Mouse (Mus musculus) midbrain, embryonic 10.5 days (tissue): ENCODE results near the gene Pgam5. TPM values are rescaled to one million over a fixed set of nuclear protein-coding genes. Genes with fewer than 3 reads are reported as not detected.

Experiments used
- DNase-seq: peaks from one replicate; pipeline ENCODE4 v3.0.0-alpha.2; 2017; ENCODE audit warnings: low spot score
- H3K27ac ChIP-seq: fragments of 300-500 bp; sonication (generic); replicated peaks from 2 replicates; pipeline ENCODE4 v1.5.1; 2016; ENCODE audit warnings: mild to moderate bottlenecking
- H3K27me3 ChIP-seq: fragments of 300-500 bp; sonication (generic); 2 replicates; pipeline ENCODE4 v1.6.1; 2016; ENCODE audit warnings: low read depth, mild to moderate bottlenecking; ENCODE audit not compliant: poor library complexity, severe bottlenecking
- H3K36me3 ChIP-seq: fragments of 300-500 bp; sonication (generic); 2 replicates; pipeline ENCODE4 v1.6.1; 2016; ENCODE audit warnings: mild to moderate bottlenecking, moderate library complexity
- H3K4me1 ChIP-seq: fragments of 300-500 bp; sonication (generic); 2 replicates; pipeline ENCODE4 v1.6.1; 2016
- H3K4me3 ChIP-seq: fragments of 300-500 bp; sonication (generic); 2 replicates; pipeline ENCODE4 v1.5.1; 2016; ENCODE audit warnings: mild to moderate bottlenecking, moderate library complexity
- H3K9me3 ChIP-seq: fragments of 300-500 bp; sonication (generic); replicated peaks from 2 replicates; pipeline ENCODE4 v1.6.1; 2016; ENCODE audit warnings: mild to moderate bottlenecking
- WGBS: fragments of 180-500 bp; shearing (Covaris S2); methylation state at CpG from one replicate; pipeline ENCODE4 v1.1.7; 2016; 5-methylcytosine and 5-hydroxymethylcytosine counted together
- polyA plus RNA-seq: library from polyadenylated mRNA; unstranded; fragments of >200 nt; fragmentation: Nextera tagmentation; extraction: Ambion mirVana; gene quantifications from 2 replicates; pipeline ENCODE4 v1.2.1, GENCODE M21; 2016

Gene Pgam5
- polyA plus RNA-seq, 1 experiment from 2014 or later, result 104 TPM

DNA sequence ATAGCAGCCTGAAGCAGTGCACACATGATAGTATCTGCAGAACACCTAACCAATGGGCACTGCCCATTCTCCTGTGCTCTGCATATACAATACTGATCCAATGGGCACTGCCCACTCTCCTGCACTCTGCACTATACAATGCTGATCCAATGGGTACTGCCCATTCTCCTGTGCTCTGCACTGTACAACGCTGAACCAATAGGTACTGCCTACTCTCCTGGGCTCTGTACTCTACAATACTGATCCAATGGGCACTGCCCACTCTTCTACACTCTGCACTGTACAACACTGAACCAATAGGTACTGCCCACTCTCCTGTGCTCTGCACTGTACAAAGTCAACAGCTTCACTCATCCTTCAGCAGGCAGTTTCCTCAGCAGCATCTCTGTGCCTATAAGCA, 7.2 kb upstream of the Pgam5 start:
- no peaks in the 10 kb centered on the region for H3K9me3 ChIP-seq
- no peaks in the 10 kb centered on the region for H3K4me1 ChIP-seq
- no peaks in the 10 kb centered on the region for H3K27me3 ChIP-seq
- H3K4me3 ChIP-seq, result no peak overlapping the region
- no peak overlapping the region for H3K27ac ChIP-seq
- DNase-seq, result no peak
- WGBS, result 90% methylated on average over 1 of the region's 1 CpGs
- no peaks in the 10 kb centered on the region for H3K36me3 ChIP-seq

DNA sequence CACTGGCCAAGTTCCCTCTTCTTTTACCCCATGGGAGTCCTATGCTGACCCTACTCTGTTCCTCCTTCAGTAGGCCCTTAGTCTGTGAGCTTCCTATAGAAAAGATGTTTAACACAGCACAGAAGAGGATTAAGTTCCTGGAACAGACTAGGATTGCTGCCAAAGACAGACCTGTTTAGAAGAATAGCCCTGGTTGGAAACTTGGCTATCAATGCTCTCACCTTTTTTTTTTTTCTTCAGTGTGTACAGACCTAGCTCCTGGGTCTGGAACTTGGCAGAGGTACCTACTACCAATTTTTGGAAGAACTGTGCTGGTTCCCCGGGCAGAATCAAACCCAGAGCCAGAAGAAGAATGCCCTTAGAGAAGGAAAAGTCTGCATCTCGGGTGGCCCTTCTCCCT, 6.7 kb upstream of the Pgam5 start:
- Histone ChIP-seq H3K9me3 (no peaks in the 10 kb centered on the region), H3K4me1 (no peaks in the 10 kb centered on the region), H3K27me3 (no peaks in the 10 kb centered on the region), H3K27ac (no peak overlapping the region), H3K36me3 (no peaks in the 10 kb centered on the region), H3K4me3 (no peak overlapping the region)
- no peak for DNase-seq
- whole genome bisulfite sequencing, result 78% methylated on average over 2 of the region's 2 CpGs

- Histone ChIP-seq H3K4me1 (no peaks in the 10 kb centered on the region), H3K4me3 (no peak overlapping the region), H3K27ac (no peak overlapping the region), H3K9me3 (no peaks in the 10 kb centered on the region), H3K27me3 (no peaks in the 10 kb centered on the region), H3K36me3 (no peaks in the 10 kb centered on the region)
- WGBS, result 75% methylated on average over 2 of the region's 2 CpGs
- no peak for DNase-seq
Measured at GRCm38 (mm10) chr5:110274846-110275245, 5.1 kb upstream of the Pgam5 start.

DNA sequence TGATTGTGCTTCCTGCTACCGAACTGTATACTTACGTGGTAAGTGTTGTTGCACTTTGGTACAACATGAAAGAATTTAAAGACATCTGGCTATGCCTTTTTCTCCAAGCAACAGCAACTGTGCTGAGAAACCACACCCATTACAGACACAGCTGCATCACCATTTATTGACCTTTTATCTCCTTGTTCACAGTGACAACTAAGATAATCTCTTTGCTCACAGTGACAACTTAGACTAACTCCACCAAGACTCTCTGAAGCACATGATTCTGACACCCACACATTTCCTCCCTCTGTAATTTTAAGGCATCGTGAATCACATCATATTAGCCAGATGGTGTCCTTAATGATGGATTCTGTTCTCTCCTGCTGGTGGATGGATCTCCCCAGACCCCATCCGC, 4.4 kb upstream of the Pgam5 start:
- no peak overlapping the region for H3K4me3 ChIP-seq
- no peaks in the 10 kb centered on the region for H3K36me3 ChIP-seq
- no peak overlapping the region for H3K27ac ChIP-seq
- WGBS, result 75% methylated on average over 4 of the region's 4 CpGs
- H3K9me3 ChIP-seq, result no peaks in the 10 kb centered on the region
- no peaks in the 10 kb centered on the region; the same call in 1 of the 2 replicates for H3K4me1 ChIP-seq
- no peaks in the 10 kb centered on the region for H3K27me3 ChIP-seq
- no peak for DNase-seq

GRCm38 (mm10) chr5:110270242-110270641, 529 bp upstream of the Pgam5 start:
- no peaks in the 10 kb centered on the region for H3K27me3 ChIP-seq
- H3K36me3 ChIP-seq, result peaks cover 27% of the 10 kb centered on the region
- H3K9me3 ChIP-seq, result no peaks in the 10 kb centered on the region
- no peak for DNase-seq
- 92% methylated on average over 6 of the region's 6 CpGs for WGBS
- peaks cover 12% of the 10 kb centered on the region for H3K4me1 ChIP-seq
- H3K4me3 ChIP-seq, result no peak overlapping the region
- H3K27ac ChIP-seq, result no peak overlapping the region

DNA sequence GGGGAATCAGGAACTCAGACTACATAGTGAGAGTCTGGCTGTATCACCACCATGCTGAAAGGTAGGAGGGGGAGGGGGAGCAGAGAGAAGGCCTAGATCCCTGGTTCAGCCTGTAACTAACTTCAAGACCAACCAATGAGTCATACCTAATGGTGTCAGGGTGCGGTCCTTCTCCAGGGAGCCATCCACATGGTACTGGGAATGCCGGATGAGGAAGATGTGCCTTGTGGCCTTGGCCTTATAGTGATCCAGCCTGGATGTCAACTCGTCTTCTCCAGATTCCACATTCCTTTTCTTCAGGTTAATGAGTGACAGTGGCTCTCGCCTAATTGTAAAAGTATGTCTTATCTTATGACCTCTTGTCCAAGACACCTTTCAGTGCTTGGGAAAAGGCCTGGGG, 2.8 kb downstream of the Pgam5 start:
- no peak for DNase-seq
- Histone ChIP-seq H3K36me3 (peaks cover 53% of the 10 kb centered on the region), H3K9me3 (no peaks in the 10 kb centered on the region), H3K4me3 (no peak overlapping the region), H3K4me1 (peaks cover 12% of the 10 kb centered on the region), H3K27ac (no peak overlapping the region), H3K27me3 (no peaks in the 10 kb centered on the region)
- WGBS, result 93% methylated on average over 4 of the region's 4 CpGs

DNA sequence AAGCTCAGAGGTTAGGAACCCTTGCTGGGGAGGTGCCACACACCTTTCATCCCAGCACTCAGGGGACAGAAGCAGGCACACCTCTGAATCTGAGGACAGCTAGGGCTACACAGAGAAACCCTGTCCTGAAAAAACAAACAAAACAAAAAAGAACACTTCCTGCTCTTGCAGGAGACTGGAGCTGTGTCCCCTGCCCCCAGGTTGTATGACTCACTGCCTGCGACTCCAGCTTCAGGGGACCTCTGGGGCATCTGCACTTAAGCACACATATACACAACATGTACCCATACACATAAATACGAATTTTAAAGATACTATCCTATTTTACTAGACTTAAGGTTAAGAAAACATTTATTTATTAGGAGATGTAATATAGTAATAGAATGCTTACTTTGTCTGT, 25.6 kb downstream of the Pgam5 start:
- H3K36me3 ChIP-seq, result peaks cover 100% of the 10 kb centered on the region
- H3K4me1 ChIP-seq, result no peaks in the 10 kb centered on the region
- no peaks in the 10 kb centered on the region for H3K9me3 ChIP-seq
- no peak overlapping the region for H3K4me3 ChIP-seq
- 91% methylated on average over 2 of the region's 2 CpGs for WGBS
- no peak overlapping the region for H3K27ac ChIP-seq
- no peaks in the 10 kb centered on the region for H3K27me3 ChIP-seq
- no peak for DNase-seq

DNA sequence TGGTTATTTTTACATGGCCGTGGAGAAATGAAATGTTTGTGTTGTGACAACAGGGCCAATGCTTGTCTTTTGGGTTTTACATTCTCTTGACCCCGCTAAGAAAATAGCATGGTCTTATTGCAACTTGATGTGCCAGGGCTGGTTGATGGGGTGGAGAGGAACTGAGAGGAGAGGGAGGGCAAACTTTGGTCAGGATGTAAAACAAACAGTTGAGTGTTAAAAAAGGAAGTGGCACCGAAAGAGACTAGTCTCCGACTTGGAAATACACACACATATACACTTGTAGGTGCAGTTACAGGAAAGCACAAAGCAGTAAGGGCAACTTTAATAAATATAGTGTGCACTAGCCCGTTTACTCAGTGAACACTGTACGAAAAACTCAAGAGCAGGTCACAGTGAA, 37.4 kb downstream of the Pgam5 start:
- 92% methylated on average over 6 of the region's 6 CpGs for WGBS
- no peak for DNase-seq
- H3K4me1 ChIP-seq, result peaks cover 22% of the 10 kb centered on the region
- no peaks in the 10 kb centered on the region for H3K9me3 ChIP-seq
- no peak overlapping the region for H3K27ac ChIP-seq
- no peaks in the 10 kb centered on the region for H3K27me3 ChIP-seq
- H3K4me3 ChIP-seq, result no peak overlapping the region
- H3K36me3 ChIP-seq, result peaks cover 39% of the 10 kb centered on the region

DNA sequence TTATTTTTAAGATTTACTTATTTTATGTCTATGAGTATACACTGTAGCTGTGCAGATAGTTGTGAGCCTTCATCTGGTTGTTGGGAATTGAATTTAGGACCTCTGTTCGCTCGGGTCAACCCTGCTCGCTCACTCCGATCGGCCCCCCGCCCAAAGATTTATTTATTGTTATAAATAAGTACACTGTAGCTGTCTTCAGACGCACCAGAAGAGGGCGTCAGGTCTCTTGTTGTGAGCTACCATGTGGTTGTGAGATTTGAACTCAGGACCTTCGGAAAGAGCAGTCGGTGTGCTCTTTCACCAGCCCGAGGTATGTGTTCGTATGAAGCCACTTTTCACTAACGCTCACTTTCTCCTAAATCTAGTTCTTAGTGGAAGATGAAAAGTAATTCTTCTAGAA, 38.1 kb downstream of the Pgam5 start:
- DNase-seq, result no peak
- Histone ChIP-seq H3K9me3 (no peaks in the 10 kb centered on the region), H3K27ac (peak overlapping the region; percentile 95), H3K36me3 (peaks cover 37% of the 10 kb centered on the region), H3K27me3 (no peaks in the 10 kb centered on the region), H3K4me1 (peaks cover 22% of the 10 kb centered on the region), H3K4me3 (peak overlapping the region; percentile 97)
- 52% methylated on average over 13 of the region's 13 CpGs for WGBS

DNA sequence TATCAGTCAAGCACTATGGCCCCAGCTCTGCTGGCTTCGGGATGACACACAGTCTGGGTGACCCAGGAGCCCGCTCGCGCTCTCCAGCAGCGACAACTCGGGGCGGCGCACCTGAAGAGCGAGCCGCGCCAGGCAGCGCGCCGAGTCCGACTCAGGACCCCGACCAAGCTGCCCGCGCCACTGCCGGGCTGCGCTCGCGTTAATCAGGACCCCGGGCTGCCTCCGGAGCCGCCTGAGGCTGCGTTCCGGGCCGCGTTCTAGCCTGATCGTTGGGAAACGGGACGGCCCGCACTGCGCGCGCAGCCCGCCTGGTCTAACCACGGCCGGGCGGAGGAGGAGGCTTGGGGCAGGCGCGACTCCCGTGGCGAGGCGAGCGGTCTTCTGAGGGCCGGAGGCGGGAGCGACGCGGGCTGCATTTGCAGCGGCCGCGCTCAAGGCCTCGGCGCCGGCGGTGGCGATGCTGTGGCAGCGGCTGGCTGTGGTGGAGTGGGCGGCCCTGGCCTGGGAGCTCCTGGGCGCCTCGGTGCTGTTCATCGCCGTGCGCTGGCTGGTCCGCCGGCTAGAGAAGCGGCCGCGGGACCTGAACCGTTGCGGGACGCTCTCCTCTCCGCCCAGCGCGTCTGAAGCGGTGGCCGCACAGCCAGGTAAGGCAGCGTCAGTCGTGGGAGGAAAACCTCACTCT, 38.8 kb downstream of the Pgam5 start, which contains the start of gene Ankle2:
Gene Ankle2, plus strand, starts transcription at position 225 of the 682 bp plus-strand sequence.
- H3K9me3 ChIP-seq, result no peaks in the 10 kb centered on the region
- peaks cover 22% of the 10 kb centered on the region for H3K4me1 ChIP-seq
- H3K27me3 ChIP-seq, result no peaks in the 10 kb centered on the region
- H3K36me3 ChIP-seq, result peaks cover 32% of the 10 kb centered on the region
- DNase-seq, result peak; percentile 94
- peak within 1 kb of the TSS; percentile 95 for H3K27ac ChIP-seq
- H3K4me3 ChIP-seq, result peak within 1 kb of the TSS; percentile 97
- WGBS, result under 1% methylated on average over 81 of the region's 81 CpGs

DNA sequence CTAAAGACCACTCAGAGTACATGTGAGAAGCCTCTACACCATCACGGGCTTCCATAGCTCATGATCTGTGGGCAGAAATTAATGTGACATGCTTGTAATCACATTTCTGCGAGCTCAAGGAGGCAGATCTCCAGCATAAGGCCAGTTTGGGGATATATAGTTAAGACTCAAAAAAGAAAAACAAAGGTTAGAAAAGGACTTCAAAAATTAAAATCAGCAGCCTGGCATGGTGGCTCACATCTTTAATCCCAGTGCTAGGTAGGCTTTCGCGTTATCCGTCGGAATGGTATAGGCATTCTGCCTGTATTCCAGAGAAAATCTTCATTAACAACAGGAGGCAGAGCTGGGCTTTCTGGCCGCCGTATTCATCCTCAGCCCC, 39.3 kb downstream of the Pgam5 start:
- H3K9me3 ChIP-seq, result no peaks in the 10 kb centered on the region
- WGBS, result 15% methylated on average over 8 of the region's 8 CpGs
- H3K36me3 ChIP-seq, result peaks cover 26% of the 10 kb centered on the region
- peaks cover 22% of the 10 kb centered on the region for H3K4me1 ChIP-seq
- H3K27me3 ChIP-seq, result no peaks in the 10 kb centered on the region
- peak overlapping the region; percentile 97 for H3K4me3 ChIP-seq
- peak overlapping the region; percentile 95 for H3K27ac ChIP-seq
- DNase-seq, result no peak

DNA sequence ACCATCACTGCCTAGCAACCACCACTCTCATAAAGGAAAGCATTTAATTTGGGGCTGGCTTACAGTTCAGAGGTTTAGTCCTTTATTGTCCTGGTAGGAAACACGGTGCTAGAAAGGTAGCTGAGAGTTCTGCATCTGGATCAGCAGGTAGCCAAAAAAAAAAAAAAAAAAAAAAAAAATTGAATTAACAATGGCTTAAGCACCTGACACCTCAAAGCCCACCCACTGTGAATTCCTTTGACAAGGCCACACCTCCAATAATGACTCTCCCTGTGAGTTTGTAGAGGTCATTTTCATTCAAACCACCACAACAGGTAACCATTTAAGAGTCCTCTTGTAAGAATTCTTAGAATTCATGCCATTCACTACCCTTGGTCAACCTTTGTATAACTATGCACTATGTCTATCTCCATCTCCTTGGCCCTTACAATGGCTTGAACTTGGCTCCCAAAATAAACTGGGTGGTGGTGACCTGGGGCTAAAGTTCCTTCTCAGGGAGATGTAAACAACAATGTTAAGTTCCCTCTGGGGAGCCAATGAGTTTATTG, 42.3 kb downstream of the Pgam5 start:
- 38% methylated on average over 1 of the region's 1 CpGs for WGBS
- H3K27me3 ChIP-seq, result no peaks in the 10 kb centered on the region
- H3K4me1 ChIP-seq, result peaks cover 16% of the 10 kb centered on the region
- H3K4me3 ChIP-seq, result no peak overlapping the region
- H3K27ac ChIP-seq, result no peak overlapping the region
- no peak for DNase-seq
- H3K36me3 ChIP-seq, result peaks cover 35% of the 10 kb centered on the region
- H3K9me3 ChIP-seq, result no peaks in the 10 kb centered on the region

DNA sequence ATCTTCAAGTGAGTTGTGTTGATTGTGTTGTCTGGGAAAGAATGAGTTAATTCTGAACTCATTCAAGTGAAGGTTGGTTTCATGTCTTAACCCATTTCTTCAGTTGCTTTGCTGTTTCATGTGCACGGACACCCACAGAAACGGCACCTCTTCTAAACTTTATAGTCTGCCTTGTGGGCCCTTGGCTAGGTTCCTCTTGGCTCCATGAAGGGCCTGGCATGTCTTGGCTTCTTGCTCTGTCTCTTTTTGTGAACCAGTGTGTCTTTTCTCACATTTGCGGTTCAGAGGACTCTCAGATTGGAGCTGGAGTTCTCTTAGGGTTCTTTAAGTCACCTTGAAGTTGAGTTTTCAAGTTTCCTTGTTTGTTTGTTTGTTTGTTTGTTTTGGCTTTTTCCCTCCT, 44.7 kb downstream of the Pgam5 start:
- no peak for DNase-seq
- no peak overlapping the region for H3K4me3 ChIP-seq
- no peaks in the 10 kb centered on the region for H3K27me3 ChIP-seq
- peaks cover 59% of the 10 kb centered on the region for H3K36me3 ChIP-seq
- no peaks in the 10 kb centered on the region for H3K9me3 ChIP-seq
- H3K4me1 ChIP-seq, result peaks cover 4% of the 10 kb centered on the region
- H3K27ac ChIP-seq, result no peak overlapping the region
- WGBS, result 86% methylated on average over 3 of the region's 3 CpGs
